Mouse (Mus musculus) layer of hippocampus, adult 9-11 months (tissue): Measurements from ENCODE around the gene Ly6g6c.

Experiments used
- DNase-seq: peaks from one replicate; pipeline ENCODE4 v3.0.0; 2022

Gene Ly6g6c

GRCm38 (mm10) chr17:35058911-35059892 is 6.0 kb upstream of the Ly6g6c start, which contains the start of gene Ddah2:
Gene Ddah2, plus strand, starts transcription at chr17:35059035.
- DNase-seq: peak; percentile 76

- DNase-seq: no peak
Measured at GRCm38 (mm10) chr17:35060071-35060470, 5.1 kb upstream of the Ly6g6c start.

GRCm38 (mm10) chr17:35060737-35061297 is 4.4 kb upstream of the Ly6g6c start:
- no peak for DNase-seq

- DNase-seq: no peak
Measured at GRCm38 (mm10) chr17:35061299-35061698, 3.9 kb upstream of the Ly6g6c start.

- no peak for DNase-seq
Measured at GRCm38 (mm10) chr17:35063466-35063865, 1.7 kb upstream of the Ly6g6c start.

DNA sequence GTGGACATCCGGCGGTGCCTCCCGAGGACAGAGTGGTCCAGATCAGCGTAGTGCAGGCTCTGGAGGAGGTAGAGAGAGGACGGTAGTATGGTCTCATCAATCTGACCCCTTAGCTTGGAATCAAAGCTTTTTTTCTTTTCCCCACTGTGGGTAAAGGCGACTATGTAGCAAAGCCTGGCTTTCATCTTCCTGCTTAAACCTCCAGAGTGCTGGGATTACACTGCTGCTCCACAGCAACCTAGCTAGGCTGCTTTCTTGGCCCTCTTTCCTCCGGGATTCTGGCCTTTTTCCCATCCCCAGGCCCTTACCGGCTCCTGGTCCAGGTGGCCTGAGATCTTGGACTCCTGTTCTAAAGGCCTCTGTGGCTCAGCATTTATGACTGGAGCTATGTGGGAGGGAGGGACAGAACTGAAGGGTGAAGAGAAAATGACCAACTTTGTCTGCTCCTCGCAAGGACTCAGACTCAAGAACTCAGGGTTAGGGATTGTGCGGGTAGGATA is 760 bp upstream of the Ly6g6c start:
- no peak for DNase-seq

GRCm38 (mm10) chr17:35066084-35066483 is 896 bp downstream of the Ly6g6c start, which contains the start of gene Mpig6b:
Gene Mpig6b, minus strand, starts transcription at chr17:35066184.
- no peak for DNase-seq

- no peak for DNase-seq
Measured at GRCm38 (mm10) chr17:35068213-35068914, 3.2 kb downstream of the Ly6g6c start.

DNA sequence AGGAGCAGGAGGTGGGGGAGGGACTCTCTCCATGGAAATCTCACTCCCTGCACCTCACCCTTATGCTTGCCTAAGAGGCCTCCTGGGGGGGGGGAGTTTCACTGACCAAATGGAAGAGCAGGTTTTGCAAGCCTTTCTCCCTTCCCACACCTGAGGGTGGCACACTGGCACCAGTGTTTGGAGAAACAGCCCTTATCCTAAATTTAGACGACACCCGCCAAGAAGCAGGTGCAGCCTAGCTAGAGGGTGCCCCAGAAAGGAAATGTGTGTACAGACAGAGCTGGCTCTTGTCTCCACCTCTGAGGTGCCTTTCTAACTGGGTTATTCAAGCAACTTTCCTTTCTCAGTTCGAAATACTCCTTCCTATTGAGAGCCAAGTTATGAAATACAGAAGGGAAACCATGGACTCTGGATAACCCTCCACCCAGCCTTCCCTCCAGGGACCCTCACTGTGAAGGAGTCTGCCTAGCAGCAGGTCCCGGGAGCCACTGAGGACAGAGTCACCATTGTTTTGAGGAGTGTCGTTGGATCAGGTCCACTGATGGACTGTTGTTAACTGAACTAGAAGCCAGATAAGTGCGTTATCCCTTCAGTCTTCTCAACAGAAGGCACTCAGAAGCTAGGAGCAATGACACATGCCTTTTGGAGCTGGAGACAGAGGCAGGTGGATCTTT is 5.5 kb downstream of the Ly6g6c start:
- no peak for DNase-seq

DNA sequence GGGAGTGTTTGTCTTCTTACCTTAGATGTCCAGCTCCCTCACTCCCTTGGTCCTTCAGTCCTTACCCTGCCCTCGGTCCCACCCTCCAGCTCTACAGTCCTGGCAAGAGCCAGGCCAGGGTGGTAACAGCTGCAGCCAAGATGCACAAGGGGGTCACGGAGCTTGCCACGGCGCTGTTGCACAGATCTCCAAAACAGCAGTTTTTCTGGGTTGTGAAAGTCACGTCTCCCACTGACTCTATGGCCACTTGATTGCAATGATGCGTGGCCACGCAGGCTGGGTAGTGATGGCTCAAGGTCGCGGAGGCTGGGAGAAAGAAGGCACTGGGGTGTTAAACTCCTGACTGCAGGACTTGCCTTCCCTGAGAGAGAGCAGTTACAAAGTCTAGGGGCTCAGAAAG is 6.3 kb downstream of the Ly6g6c start:
- DNase-seq: no peak

GRCm38 (mm10) chr17:35074097-35074496 is 8.9 kb downstream of the Ly6g6c start:
- no peak for DNase-seq

GRCm38 (mm10) chr17:35076507-35077176 is 11.5 kb downstream of the Ly6g6c start, which contains the start of gene Ly6g6e:
Gene Ly6g6e, plus strand, starts transcription at chr17:35076902.
- no peak for DNase-seq

GRCm38 (mm10) chr17:35077285-35077684 is 12.1 kb downstream of the Ly6g6c start:
- no peak for DNase-seq

DNA sequence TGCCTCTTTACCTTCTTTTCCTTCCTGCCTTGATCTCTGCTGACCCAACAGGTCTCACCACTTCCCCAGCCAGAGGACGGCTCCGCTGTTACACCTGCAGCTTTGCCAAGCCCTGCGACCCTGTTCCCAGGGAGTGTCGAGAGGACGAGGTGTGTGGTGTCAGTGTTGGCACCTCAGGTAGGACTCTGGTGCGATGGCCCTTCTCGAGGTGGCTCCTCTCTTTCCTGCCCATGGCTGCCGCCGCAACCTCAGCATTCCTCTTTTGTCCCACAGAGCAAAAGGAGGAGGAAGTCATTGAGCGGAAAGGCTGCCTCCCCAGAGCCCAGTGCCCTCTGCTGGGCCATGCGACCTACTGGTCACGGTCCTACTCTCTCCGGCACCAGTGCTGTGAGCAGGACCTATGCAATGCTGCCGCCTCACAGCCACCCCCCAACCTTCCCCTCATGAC is 12.6 kb downstream of the Ly6g6c start, which contains the start of gene Ly6g6d:
Gene Ly6g6d (minus strand): TSS at position 280 of the 448 bp plus-strand sequence.
- peak; percentile 56 for DNase-seq

- DNase-seq: no peak
Measured at GRCm38 (mm10) chr17:35079778-35080177, 14.6 kb downstream of the Ly6g6c start.

DNA sequence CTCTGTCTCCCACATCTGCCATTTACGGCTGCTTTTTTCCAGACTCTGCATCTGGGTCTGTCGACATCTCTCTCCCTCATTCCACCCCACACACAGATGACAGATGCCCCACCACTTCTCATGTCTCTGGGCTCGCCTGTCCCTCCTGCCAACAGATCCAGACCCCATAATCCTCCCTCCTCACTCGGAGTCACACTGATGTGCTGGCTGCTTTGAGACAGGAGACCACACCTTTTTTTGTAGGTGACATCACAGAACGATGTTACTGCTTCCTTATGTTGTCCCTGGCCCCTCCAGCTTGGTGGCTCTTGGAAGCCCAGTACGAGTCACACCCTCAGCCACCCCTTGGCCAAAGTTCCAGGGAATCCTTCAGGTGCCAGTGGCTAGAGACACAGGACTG is 15.1 kb downstream of the Ly6g6c start:
- no peak for DNase-seq

GRCm38 (mm10) chr17:35080710-35081109 is 15.5 kb downstream of the Ly6g6c start:
- no peak for DNase-seq

GRCm38 (mm10) chr17:35082841-35083576 is 17.8 kb downstream of the Ly6g6c start:
- DNase-seq: no peak

DNA sequence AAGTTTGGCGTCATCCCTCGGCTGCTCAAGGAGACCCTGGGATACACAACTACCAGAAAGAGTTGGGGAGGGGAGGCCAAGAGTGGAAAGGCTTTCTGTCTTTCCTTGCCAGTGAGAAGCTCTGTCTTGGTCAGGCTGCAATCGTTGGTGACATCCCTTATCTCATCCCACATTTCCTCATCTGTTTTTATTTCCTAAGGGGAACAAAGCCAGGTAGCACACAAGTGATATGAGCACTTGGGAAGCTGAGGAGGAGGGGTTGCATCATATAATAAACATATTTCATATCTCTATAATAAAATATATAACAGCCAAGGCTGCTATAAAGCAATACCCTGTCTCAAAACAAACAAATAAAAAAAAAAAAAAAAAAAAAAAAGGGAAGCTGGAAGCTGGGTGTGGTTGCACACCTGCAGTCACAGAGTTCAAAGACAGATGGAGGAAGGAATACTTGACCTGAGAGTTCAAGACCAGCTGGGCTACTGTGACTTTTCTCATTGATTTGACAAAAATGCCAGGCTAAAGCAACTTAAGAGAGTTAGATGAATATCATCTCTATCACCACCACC is 18.8 kb downstream of the Ly6g6c start:
- DNase-seq: no peak

GRCm38 (mm10) chr17:35085208-35085865 is 20.1 kb downstream of the Ly6g6c start, which contains the start of gene Ly6g6f:
Gene Ly6g6f, minus strand, starts transcription at chr17:35085610.
- no peak for DNase-seq
